Comparison of ENCODE assay signal across 17 mouse cellular contexts in genomic region chr14:52654355-52654754, GRCm38 (mm10).
A peak's percentile ranks its signal among the peaks of the same experiment; 100 is the strongest.
DNase-seq lines count a peak whose midpoint lies in the region; ATAC-seq and TF ChIP-seq lines count a peak whose summit lies in the region.
"Had no signal": no experiment of that assay in that cellular context is flagged by ENCODE, and none has a peak within 500 bp of the region (broad histone marks: within the 10 kb centered on the region; RNA-seq: fewer than 3 reads in every experiment).

No protein-coding gene starts in this region.

- no peak overlapping the region for H3K4me3 ChIP-seq in layer of hippocampus, adult 2 months
- H3K4me3 ChIP-seq in E14TG2a.4 (replicated peaks; ENCODE audit: low read length), result no peak overlapping the region
- H3K4me3 ChIP-seq: gastrocnemius, adult 2 months; hindbrain, embryonic 15.5 days; kidney, embryonic 15.5 days; limb, embryonic 15.5 days had no signal

- DNase-seq in cerebellum, postnatal 10 days, result peak; percentile 2 to 3
- DNase-seq in cerebellum, adult 8-10 months, result no peak
- DNase-seq in layer of hippocampus, adult 2 months (ENCODE audit: low spot score in 2 of 2), result no peak
- no peak for DNase-seq in layer of hippocampus, adult 9-10 months (ENCODE audit: low spot score)
- no peak for DNase-seq in urinary bladder, adult 18-20 months (ENCODE audit: low spot score in 2 of 2)
- DNase-seq: cerebellum, adult 11 months; gastrocnemius, adult 2 months; heart, postnatal 14 days; layer of hippocampus, adult 9-11 months; lung, adult 2 months had no signal

- no peak overlapping the region for H3K27ac ChIP-seq in layer of hippocampus, adult 2 months
- H3K27ac ChIP-seq: gastrocnemius, adult 2 months; hindbrain, embryonic 15.5 days; kidney, embryonic 15.5 days; limb, embryonic 15.5 days had no signal

- H3K9me3 ChIP-seq in E14TG2a.4 (ENCODE audit: low read length), result no peaks in the 10 kb centered on the region
- H3K9me3 ChIP-seq: hindbrain, embryonic 15.5 days; kidney, embryonic 15.5 days had no signal

- H3K27me3 ChIP-seq in E14TG2a.4 (ENCODE audit: insufficient read depth, low read length), result no peaks in the 10 kb centered on the region
- H3K27me3 ChIP-seq: hindbrain, embryonic 15.5 days; kidney, embryonic 15.5 days; limb, embryonic 15.5 days had no signal

- peak; percentile 61 for TF ChIP-seq CTCF in layer of hippocampus, adult 2 months (conservative IDR thresholded peaks at IDR 0.05)
- TF ChIP-seq CTCF in E14TG2a.4 (conservative IDR thresholded peaks at IDR 0.05; ENCODE audit: low read length), result peak; percentile 18; the same call in 1 of the 2 replicates

- ATAC-seq in granulocyte monocyte progenitor cell, adult 5-6 weeks (replicated peaks; ENCODE audit: poor library complexity, severe bottlenecking), result 0 out of 2 replicates have a peak, but pooled peaks have one; percentile 40
- no peak for ATAC-seq in inflammation-experienced regulatory T-cells, adult 6 months
- ATAC-seq: forebrain, embryonic 14.5 days had no signal

- H3K36me3 ChIP-seq in E14TG2a.4 (ENCODE audit: insufficient read depth, low read length), result no peaks in the 10 kb centered on the region
- H3K36me3 ChIP-seq: hindbrain, embryonic 15.5 days; kidney, embryonic 15.5 days; limb, embryonic 15.5 days had no signal

- peaks cover 5% of the 10 kb centered on the region for H3K4me1 ChIP-seq in E14TG2a.4 (replicated peaks; ENCODE audit: low read depth, low read length)
- H3K4me1 ChIP-seq: hindbrain, embryonic 15.5 days; kidney, embryonic 15.5 days; limb, embryonic 15.5 days had no signal

Comparison
In these comparisons a context has a peak if more than half of its experiments do, and no peak if none do; other contexts are left out.
1. DNase-seq: peak in cerebellum, postnatal 10 days (2 of 2); none in cerebellum, adult 8-10 months (single experiment), layer of hippocampus, adult 2 months (0 of 2), layer of hippocampus, adult 9-10 months (single experiment) and urinary bladder, adult 18-20 months (0 of 2).